Mouse (Mus musculus): ENCODE results near the gene Cdk17.

The Cdk17 gene

DNA sequence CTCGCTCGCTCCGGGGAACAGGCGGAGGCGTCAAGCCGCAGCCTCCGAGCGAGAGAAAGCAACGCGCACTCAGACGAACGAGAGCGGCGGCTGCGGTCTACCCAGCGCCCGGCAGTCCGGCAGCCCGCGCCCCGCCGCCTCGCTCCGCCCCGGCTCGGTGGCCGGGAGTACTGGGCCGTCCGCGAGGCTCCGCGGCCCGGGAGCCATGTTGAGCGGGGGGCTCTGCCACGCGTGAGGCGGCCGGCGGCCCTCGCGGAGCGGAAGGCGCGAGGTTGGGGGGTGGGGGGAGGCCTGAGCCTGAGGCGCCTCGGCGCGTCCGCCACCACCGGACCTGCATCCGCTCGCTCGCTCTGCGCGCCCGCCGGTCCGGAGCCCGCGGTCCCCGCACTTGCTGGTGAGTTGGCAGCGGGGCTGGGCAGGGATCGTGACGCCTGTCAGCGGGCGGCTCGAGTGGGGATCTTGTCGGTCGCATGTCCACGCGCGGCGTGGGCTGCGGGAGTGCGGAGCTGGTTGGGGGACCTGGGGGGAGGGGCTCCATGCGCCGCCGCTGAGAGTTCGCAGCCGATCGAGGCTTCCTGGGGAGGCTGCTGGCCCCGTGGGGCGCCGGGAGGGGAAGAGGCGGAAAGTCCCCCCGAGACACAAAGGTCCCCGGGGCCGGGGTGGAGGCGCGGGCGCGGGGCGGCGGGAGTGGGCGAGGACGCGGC lies at the start of gene Cdk17:
TSS of gene Cdk17 (plus strand) at position 69 of the 704 bp plus-strand sequence.
- CTCF ChIA-PET: interaction anchor here (0.6 to 1.9 kb wide), 22 partner anchors 13 to 1722 kb away, joined by 3 to 14 read pairs (median 4); no protein-coding TSS in a partner anchor
- POLR2A ChIA-PET: interaction anchor here (0.6 to 3.0 kb wide), 42 partner anchors 11 to 775 kb away, joined by 3 to 14 read pairs (median 4); partner anchors contain the start of genes Lta4h (in 2 of the 4) and Cfap54 (in 1 of the 4)

DNA sequence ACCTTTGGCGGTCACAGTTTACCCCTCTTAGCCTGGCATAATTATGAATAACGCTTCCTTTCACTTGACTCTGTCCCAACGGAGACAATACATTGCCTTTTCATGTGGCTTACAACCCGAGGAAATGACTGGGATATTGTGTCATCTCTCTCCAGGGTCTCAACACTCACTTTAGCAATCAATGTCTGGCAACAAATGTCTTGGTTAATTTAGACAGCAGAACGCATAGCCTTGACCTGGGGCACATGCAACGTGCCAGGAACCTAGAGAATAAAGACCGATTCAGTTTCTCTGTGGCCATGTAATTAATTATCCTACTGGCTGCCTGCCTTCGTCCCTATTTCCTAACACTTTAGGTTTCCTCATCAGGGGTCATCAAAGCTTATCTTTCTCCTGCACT lies 49.3 kb upstream of the Cdk17 start:
- ChIA-PET POLR2A (interaction anchor here in 1 of 4 experiments (0.6 to 1.7 kb wide), 3 partner anchors 10 to 54 kb away, joined by 3 to 5 read pairs (median 3); no protein-coding TSS in a partner anchor), CTCF (no interaction called here)

DNA sequence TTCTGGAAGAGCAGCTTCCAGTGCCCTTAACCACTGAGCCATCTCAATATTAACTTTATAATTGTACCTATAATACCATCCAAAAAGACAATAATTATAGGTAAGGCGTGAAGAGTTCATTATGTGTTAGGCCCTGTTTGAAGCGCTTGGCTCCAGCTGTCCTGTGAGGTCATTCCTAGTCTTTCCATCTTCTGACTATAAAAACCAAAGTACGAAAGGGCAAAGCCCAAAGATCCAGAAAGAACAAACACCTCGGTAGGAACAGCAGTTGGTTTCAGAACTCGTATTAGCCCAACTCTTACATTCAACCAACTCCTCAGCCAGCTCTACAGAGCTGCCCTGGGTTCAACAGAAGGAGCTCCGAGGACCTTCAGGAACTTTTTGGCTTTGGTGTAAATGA lies 48.7 kb upstream of the Cdk17 start:
- CTCF ChIA-PET: interaction anchor here in 1 of 4 experiments (1.3 kb wide), 1 partner anchor 29 kb away, joined by 5 read pairs; no protein-coding TSS in a partner anchor
- POLR2A ChIA-PET: interaction anchor here in 1 of 4 experiments (0.8 to 1.7 kb wide), 3 partner anchors 8 to 12 kb away, joined by 3 to 5 read pairs (median 3); no protein-coding TSS in a partner anchor

DNA sequence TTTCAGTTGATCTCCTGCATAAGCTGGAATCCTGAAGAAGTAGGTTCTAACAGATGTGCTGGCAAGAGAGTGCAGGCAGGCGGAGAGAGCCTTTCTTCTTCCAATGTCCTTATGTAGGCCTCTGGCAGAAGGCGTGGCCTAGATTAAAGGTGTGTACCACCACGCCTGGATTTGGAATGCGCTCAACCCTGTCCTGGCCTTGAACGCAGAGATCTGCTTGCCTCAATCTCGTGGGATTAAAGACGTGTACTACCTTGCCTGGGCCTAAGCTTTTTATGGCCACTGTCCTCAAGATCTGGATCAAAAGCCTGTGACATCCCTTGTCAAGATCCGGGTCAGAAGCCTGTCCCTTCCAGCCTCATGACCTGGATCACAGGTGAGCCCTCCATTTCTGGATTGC lies 46.7 kb upstream of the Cdk17 start:
- ChIA-PET POLR2A (interaction anchor here in 1 of 4 experiments (1.0 kb wide), 1 partner anchor 31 kb away, joined by 3 read pairs; no protein-coding TSS in a partner anchor), CTCF (no interaction called here)

DNA sequence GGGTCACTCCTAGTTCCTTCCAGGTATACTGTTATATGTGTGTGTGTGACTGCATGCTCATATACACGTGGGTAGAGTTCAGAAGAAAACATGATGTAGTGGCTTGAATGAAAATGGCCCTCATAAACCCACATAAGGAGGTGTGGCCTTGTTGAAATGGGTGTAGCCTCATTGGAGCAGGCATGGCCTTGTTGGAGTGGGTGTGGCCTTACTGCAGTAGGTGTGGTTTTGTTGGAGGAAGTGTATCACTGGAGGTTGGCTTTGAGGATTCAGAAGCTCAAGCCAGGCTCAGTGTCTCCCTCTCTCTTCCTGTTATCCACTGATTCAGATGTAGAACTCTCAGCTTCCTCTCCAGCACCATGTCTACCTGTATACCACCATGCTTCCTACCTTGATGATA lies 45.9 kb upstream of the Cdk17 start:
- ChIA-PET CTCF (no interaction called here), POLR2A (interaction anchor here in 1 of 4 experiments (1.0 kb wide), 1 partner anchor 30 kb away, joined by 3 read pairs; no protein-coding TSS in a partner anchor)

DNA sequence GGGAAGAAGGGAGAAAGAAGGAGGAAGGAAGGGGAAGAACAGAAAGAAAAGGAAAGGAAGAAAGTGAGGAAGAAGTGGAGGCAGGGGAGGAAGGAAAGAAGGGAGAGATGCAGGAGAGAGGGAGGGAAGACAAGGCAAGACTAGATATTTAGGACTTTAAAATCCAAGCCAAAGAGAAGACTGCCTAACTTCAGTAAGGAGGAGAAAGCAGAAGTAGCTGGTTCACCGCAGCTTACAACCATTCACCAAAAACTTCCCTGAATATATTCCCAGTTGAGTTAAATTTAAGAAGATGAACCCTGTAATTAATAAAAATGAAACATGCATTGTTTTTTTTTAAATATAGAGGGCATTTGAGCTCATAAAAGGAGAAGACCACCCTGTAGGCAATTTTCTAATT lies 44.9 kb upstream of the Cdk17 start:
- ChIA-PET POLR2A (interaction anchor here in 1 of 4 experiments (0.6 kb wide), 1 partner anchor 449 kb away, joined by 4 read pairs; no protein-coding TSS in a partner anchor), CTCF (interaction anchor here in 1 of 4 experiments (0.8 kb wide), 1 partner anchor 176 kb away, joined by 3 read pairs; no protein-coding TSS in a partner anchor)

DNA sequence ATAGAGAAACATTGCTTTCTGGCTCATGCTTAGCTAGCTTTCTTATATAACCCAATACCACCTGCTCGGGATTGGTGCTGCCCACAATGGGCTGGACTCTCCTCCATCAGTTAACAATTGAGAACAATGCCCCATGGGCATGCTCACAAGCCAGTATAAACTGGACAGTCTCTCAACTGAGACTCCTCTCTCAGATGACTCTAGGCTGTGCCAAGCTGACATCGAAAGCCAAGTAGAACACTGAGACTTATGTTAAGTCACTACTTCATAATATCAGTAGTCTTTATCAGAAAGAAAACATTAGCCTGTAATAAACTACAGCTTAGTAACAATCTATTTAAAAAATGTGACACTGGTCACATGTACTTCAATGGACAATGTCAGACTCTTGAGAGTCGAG lies 44.0 kb upstream of the Cdk17 start:
- POLR2A ChIA-PET: interaction anchor here in 1 of 4 experiments (0.6 kb wide), 1 partner anchor 523 kb away, joined by 4 read pairs; no protein-coding TSS in a partner anchor
- CTCF ChIA-PET: no interaction called here

DNA sequence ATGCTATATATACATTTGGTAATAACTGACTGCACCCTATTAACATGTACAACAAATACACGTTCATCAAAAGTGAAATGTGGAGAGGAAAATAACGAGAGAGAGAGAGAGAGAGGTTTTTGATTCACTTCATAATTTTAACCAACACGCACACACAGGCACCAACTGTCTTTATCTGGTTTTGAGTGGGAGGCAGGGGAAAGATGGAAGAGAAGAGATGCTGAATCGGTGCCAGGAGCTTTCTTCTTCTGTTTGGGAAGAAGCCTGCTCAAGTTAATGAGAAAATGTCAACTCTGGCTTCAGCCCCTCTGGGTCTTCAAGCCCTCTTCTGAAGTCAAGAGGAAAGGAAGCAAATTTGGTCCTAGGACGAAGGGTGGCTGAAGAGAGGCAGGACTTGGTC lies 40.9 kb upstream of the Cdk17 start:
- ChIA-PET POLR2A (no interaction called here), CTCF (no interaction called here)

DNA sequence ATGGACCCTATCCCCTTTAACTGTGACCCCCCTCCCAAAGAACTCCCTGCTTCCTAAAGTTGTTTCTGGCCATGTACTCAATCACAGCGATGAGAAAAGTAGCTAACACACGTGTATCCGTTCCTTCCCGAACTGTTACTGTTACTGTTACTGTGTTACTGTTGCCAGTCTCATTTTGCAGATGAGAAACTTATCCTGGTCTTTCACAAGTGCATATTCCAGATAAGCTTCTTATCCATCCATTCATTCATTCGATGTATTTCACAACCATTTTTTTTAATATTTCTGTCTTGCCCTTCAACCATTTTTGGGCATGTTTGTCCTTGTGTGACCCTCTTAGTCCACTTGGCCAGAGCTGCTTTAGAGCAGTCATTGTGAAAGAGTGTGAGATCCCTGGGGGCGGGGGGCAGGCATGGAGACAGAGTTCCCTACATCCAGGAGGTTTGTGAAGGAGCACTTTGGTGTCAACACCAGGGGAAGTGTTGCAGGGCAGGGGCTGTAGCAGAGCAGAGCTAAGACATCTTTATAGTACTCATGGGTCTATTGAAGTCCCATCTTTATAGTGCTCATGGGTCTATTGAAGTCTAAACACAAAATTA lies 39.3 kb upstream of the Cdk17 start:
- CTCF ChIA-PET: interaction anchor here in 1 of 4 experiments (0.7 kb wide), 1 partner anchor 24 kb away, joined by 3 read pairs; no protein-coding TSS in a partner anchor

DNA sequence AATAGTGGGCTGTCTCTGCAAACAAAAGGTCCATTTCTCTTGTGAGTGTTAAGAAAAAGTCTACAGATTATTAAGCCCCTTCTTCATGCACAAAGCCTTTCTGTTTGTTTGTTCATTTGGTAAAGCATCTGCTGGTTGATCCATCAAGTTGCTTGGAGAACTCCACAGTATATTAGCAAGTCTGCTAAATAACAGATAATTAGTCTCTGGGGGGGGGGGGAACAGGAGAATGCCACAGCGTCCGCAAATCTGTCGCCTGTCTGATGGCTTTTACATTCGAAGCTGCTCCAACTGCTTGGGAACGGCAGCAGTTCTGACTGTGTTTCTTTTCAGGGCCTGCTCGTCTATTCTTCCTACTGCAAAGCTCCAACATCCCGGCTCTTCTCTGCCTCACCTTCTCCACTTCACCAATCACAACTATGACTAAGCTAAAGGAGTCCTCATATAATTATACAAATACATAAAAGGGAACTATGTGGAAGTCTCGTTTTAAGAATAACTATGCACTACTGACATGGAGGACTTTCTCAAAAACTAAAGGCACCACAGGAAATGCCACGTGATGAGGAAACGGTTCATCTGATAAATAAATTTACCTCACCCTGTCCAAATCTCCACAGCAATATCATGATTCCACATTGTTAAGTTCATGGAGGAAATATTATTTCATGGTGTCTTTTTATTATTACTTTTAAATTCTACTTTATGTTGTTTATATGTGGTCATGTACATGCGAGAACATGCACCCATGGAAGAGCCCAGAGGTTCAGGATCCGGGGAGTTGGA lies 38.1 kb upstream of the Cdk17 start:
- ChIA-PET POLR2A (interaction anchor here in 1 of 4 experiments (0.7 kb wide), 1 partner anchor 422 kb away, joined by 3 read pairs; no protein-coding TSS in a partner anchor), CTCF (no interaction called here)

More for the DNA sequence above, 39.3 kb upstream of the Cdk17 start:
- POLR2A ChIA-PET: interaction anchor here in 1 of 4 experiments (0.6 to 1.5 kb wide), 3 partner anchors 9 to 100 kb away, joined by 3 to 5 read pairs (median 3); no protein-coding TSS in a partner anchor

DNA sequence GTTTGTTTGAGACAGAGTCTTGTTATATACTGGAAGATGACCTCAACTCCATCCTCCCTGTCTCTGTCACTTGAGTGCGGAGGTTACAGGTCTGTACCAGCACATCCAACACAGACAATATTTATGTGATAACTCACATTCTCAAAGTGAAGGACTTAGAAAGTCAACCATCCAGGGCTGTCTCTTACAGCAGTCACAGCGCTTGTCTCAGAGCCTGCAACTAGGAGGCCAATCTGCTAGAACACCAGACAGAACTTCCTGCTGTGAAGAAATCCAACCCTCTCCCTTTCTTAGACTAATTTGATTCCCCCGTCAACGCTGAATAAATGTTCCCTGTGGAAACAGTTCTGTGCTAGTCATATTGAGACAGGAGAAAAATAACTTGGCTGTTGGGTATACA lies 37.4 kb upstream of the Cdk17 start:
- CTCF ChIA-PET: interaction anchor here in 1 of 4 experiments (0.6 kb wide), 1 partner anchor 185 kb away, joined by 5 read pairs; no protein-coding TSS in a partner anchor

DNA sequence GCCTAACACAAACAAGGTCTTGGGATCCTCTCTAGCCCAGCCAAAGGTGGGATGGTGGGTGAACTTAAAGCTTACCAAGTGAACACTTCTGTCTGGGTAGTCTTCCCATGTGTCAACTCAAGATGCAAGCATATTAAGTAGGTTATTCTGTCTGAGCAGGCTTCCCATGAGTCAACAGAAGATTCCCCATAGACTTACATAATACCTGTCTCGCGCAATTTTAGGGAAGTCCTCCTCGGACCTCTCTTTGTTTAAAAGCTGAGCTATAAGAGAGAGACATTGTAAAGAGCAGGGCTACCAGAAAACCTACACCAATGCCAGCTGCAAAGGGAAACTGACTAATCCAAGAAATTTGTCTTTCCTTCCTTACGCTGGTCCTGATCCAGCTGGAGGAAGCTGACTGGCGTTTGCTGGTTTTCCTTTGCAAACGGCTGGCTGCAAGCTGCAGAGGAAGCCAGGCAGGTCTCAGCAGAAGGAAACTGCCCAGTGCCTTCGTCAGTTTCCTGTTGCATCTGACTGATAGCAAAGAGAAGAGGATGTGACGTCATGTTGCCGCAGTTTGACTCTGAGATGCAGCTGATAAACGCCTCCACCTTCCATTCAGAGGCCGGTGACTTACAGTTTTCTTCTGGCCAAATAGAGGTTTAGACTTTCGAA lies 36.6 kb upstream of the Cdk17 start:
- POLR2A ChIA-PET: interaction anchor here in 2 of 4 experiments (0.7 to 1.4 kb wide), 2 partner anchors 12 to 41 kb away, joined by 3 read pairs; no protein-coding TSS in a partner anchor
- CTCF ChIA-PET: interaction anchor here in 1 of 4 experiments (0.6 kb wide), 1 partner anchor 185 kb away, joined by 5 read pairs; no protein-coding TSS in a partner anchor

More for the DNA sequence above, 37.4 kb upstream of the Cdk17 start:
- POLR2A ChIA-PET: interaction anchor here in 1 of 4 experiments (1.4 kb wide), 1 partner anchor 11 kb away, joined by 3 read pairs; no protein-coding TSS in a partner anchor

DNA sequence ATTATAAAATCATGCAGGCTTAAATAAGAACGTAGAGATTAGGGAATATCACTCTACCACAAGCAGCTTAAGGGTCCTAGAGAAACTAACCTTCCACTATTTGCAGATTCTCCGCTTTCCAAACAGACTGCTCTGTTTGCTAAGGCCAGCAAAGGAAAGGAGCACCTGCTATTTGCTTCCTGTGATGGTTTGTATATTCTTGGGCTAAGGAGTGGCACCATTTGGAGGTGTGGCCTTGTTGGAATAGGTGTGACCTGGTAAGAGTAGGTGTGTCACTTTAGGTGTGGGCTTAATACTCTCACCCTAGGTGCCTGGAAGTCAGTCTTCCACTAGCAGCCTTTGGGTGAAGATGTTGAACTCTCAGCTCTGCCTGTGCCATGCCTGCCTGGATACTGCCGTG lies 34.6 kb upstream of the Cdk17 start:
- POLR2A ChIA-PET: no interaction called here
- CTCF ChIA-PET: no interaction called here

DNA sequence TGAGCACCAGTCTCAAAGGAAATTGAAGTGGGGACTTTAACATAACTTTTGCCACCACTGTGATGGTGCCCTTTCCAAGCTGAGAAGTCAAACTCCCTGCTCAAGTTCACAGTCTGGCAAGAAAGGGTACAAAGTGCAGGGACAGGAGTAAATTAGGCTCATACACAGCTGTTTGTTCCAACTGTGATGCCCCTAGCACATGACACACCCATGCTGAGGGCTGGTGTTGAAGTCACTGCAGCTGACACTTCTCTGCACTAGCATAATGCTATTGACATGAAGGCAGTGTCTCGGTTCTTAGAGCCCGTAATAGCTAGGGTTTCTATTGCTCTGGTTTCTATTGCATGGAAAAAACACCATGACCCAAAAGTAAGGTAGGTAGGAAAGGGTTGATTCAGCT lies 32.1 kb upstream of the Cdk17 start:
- POLR2A ChIA-PET: interaction anchor here in 1 of 4 experiments (0.6 kb wide), 1 partner anchor 42 kb away, joined by 3 read pairs; no protein-coding TSS in a partner anchor

DNA sequence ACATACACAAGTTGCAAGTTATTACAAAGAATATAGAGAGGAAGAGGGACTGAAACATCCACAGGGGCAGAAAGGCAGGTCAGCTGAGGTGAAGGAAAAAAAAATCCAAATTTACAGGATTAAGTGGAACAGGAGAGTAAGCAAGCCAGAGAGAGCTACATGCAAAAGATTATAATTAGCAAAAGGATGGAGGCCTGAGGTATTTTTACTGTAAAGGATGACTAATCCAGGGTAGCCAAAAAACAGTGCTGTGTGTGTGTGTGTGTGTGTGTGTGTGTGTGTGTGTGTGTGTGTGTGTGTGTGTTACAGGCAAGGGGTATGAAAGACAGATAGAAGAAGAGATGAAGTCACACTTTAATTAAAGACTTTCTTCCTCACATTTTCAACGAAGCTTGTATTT lies 31.3 kb upstream of the Cdk17 start:
- POLR2A ChIA-PET: interaction anchor here in 1 of 4 experiments (0.6 kb wide), 1 partner anchor 517 kb away, joined by 4 read pairs; no protein-coding TSS in a partner anchor
- CTCF ChIA-PET: interaction anchor here in 1 of 4 experiments (0.6 kb wide), 2 partner anchors 99 to 722 kb away, joined by 4 read pairs; no protein-coding TSS in a partner anchor

More for the DNA sequence above, 32.1 kb upstream of the Cdk17 start:
- CTCF ChIA-PET: interaction anchor here in 1 of 4 experiments (0.6 kb wide), 1 partner anchor 723 kb away, joined by 4 read pairs; no protein-coding TSS in a partner anchor

DNA sequence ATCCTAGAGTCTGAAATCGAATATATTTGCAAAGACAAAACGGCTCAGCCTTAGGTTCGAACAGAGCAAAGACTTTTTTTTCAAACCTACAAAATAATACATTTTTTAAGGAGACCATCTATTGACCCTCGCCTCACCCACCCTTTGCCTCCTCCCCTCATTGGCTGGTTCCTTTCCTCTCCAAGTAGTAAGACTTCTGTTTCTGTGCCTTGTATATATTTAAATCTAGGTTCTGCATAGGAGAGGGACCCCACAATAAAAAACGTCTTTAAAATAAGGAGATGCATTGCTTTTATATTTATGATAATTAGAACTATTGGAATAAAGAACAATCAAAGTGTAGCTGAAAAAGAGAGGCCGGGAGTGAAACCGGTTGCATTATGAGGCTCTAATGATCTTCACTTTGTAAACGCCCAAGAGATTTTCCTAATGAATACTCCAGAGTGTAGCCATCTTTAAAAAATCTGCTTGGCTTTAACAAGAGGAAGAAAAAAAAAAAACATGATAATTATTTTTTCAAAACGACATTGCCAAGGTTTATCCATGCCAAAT lies 30.7 kb upstream of the Cdk17 start:
- POLR2A ChIA-PET: no interaction called here
- CTCF ChIA-PET: no interaction called here

DNA sequence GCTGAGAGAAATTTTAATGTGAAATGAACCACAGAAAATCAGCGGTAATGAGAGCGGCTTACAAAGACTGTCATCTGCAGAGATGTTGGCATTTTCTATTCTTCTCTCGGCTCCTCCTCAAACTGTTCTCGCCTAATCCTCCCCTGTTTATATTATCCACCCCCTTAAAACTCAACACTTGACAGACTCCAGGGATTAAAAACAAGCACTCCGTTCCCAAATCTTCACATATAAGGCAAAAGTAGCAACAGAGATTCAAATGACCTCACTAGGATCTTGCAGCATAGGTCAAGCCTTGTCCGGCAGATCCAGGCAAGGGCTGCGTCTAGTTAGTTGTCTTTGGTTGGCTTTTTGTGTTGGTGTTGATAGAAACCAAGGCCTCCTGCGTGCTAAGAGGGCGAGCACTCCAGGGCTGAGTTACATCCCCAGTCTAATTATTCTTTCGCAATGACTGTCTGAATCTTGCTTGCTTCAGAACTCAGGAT lies 30.2 kb upstream of the Cdk17 start:
- CTCF ChIA-PET: no interaction called here
- POLR2A ChIA-PET: no interaction called here
